Mouse (Mus musculus) ES-E14 (cell line): ENCODE measurements around the gene Tfdp1.

Experiments used
- HCFC1 ChIP-seq: IDR thresholded peaks from 2 replicates; pipeline ENCODE4 v1.6.1; 2012; ENCODE audit warnings: low read length, inconsistent platforms, borderline replicate concordance; ENCODE audit not compliant: insufficient read depth
- ZC3H11A ChIP-seq: IDR thresholded peaks from 2 replicates; pipeline ENCODE4 v1.6.1; 2012; ENCODE audit warnings: low read depth, mild to moderate bottlenecking, inconsistent platforms, low read length, borderline replicate concordance

- TF ChIP-seq HCFC1 (no peak), ZC3H11A (no peak)
Observed at GRCm38 (mm10) chr8:13382536-13382935, 44.0 kb downstream of the Tfdp1 start.
